ENCODE assay signal across 8 mouse cellular contexts in genomic region chr11:57747294-57748080, GRCm38 (mm10). TPM values are rescaled to one million over a fixed set of nuclear protein-coding genes. Genes with fewer than 3 reads are reported as not detected.
DNase-seq lines count a peak whose midpoint lies in the region; ATAC-seq and TF ChIP-seq lines count a peak whose summit lies in the region.

No protein-coding gene starts in this region.

- dilution Hi-C loops in CH12.LX (cut with MboI; ENCODE audit: extremely low pct_ligation_motif_present, extremely low pct_unique_long_range_greater_than_20kb, low sequenced_read_pairs) = no loop called here

- H3K4me2 ChIP-seq in kidney, embryonic 15.5 days = no peak overlapping the region
- no peak overlapping the region for H3K4me2 ChIP-seq in CH12.LX (ENCODE audit: insufficient read depth, low read depth, poor library complexity, severe bottlenecking)

- peak; percentile 40 for DNase-seq in kidney, adult 18-20 months
- DNase-seq in CH12.LX (ENCODE audit: extremely low read depth) = peak; percentile 34
- peak; percentile 9 for DNase-seq in adrenal gland, adult 8-10 months
- DNase-seq in gastrocnemius, postnatal 25 days = peak; percentile 16
- DNase-seq in lung, postnatal 10 days = peak; percentile 51
- peak; percentile 56 for DNase-seq in testis, postnatal 10 days (ENCODE audit: low spot score)

- TF ChIP-seq POLR2A in CH12.LX (IDR thresholded peaks at IDR 0.05; ENCODE audit: low read depth, low read length) = no peak

- WGBS in kidney, embryonic 15.5 days = 63% methylated on average over 19 of the region's 19 CpGs

- ATAC-seq in kidney, embryonic 15.5 days (replicated peaks; ENCODE audit: low FRiP score) = no peak
- ATAC-seq in frontal cortex, adult (ENCODE audit: low TSS enrichment) = no peak

- H3K79me2 ChIP-seq in CH12.LX (replicated peaks; ENCODE audit: control insufficient read depth, extremely low read depth, insufficient read depth, poor library complexity, severe bottlenecking) = no peaks in the 10 kb centered on the region

- no peak for TF ChIP-seq EP300 in CH12.LX (IDR thresholded peaks at IDR 0.05; ENCODE audit: low read length)

- TF ChIP-seq CTCF in CH12.LX (conservative IDR thresholded peaks at IDR 0.05 in 1 of 2, IDR thresholded peaks at IDR 0.05 in 1 of 2; ENCODE audit: low read depth in 2 of 2, low read length in 2 of 2) = peak; percentile 69 to 83

- H3K9ac ChIP-seq in kidney, embryonic 15.5 days = no peak overlapping the region
- no peak overlapping the region for H3K9ac ChIP-seq in CH12.LX (ENCODE audit: insufficient read depth, low read depth)

- H3K36me3 ChIP-seq in kidney, embryonic 15.5 days = no peaks in the 10 kb centered on the region
- no peaks in the 10 kb centered on the region for H3K36me3 ChIP-seq in CH12.LX (replicated peaks in 1 of 2; ENCODE audit: control insufficient read depth in 1 of 2, insufficient read depth in 1 of 2, low read length in 1 of 2)

- in situ Hi-C loops in CH12.LX (cut with MboI; ENCODE audit: low pct_ligation_motif_present, low pct_unique_long_range_greater_than_20kb, low sequenced_read_pairs) = no loop called here

- 0 out of 2 replicates have a peak, but pooled peaks cover 2% of the 10 kb centered on the region for H3K4me1 ChIP-seq in kidney, embryonic 15.5 days
- H3K4me1 ChIP-seq in CH12.LX (ENCODE audit: control insufficient read depth in 1 of 2, insufficient read depth in 2 of 2) = no peaks in the 10 kb centered on the region

- H3K9me3 ChIP-seq in kidney, embryonic 15.5 days (replicated peaks) = no peaks in the 10 kb centered on the region
- H3K9me3 ChIP-seq in CH12.LX (replicated peaks; ENCODE audit: low read length) = peaks cover 11% of the 10 kb centered on the region

- no peaks in the 10 kb centered on the region for H3K27me3 ChIP-seq in kidney, embryonic 15.5 days
- peaks cover 93% of the 10 kb centered on the region for H3K27me3 ChIP-seq in CH12.LX (replicated peaks)

- no peak overlapping the region for H3K4me3 ChIP-seq in kidney, embryonic 15.5 days (replicated peaks)
- H3K4me3 ChIP-seq in CH12.LX (replicated peaks in 1 of 3; ENCODE audit: low read depth in 2 of 3, low read length in 2 of 3, poor library complexity in 1 of 3) = no peak overlapping the region

- H3K27ac ChIP-seq in kidney, embryonic 15.5 days = no peak overlapping the region
- no peak overlapping the region for H3K27ac ChIP-seq in CH12.LX (ENCODE audit: insufficient read depth, low read depth)

- peak; percentile 35 for TF ChIP-seq RAD21 in CH12.LX (IDR thresholded peaks at IDR 0.05; ENCODE audit: low read depth, low read length)

TF ChIP-seq in CH12.LX, 34 proteins besides CTCF, POLR2A, EP300 and RAD21:
- TF ChIP-seq ELF1 (IDR thresholded peaks at IDR 0.05; ENCODE audit: low read depth, low read length) = no peak
- TF ChIP-seq SMC3 (IDR thresholded peaks at IDR 0.05; ENCODE audit: low read depth, low read length) = peak; percentile 64
- no peak for TF ChIP-seq IRF4 (IDR thresholded peaks at IDR 0.05; ENCODE audit: low read depth, low read length)

RNA-seq across cellular contexts. Expression of gene Sap30l, which starts 54.0 kb away (rescaled TPM):
- 10.1 and 11.6 TPM in 2 replicates for polyA plus RNA-seq in kidney, embryonic 15.5 days (2015; fragmentation: Nextera tagmentation; extraction: Ambion mirVana)
- total RNA-seq in CH12.LX (2012; rRNA removed) (23.1 and 28.0 TPM in 2 replicates), CH12.LX (2014; rRNA removed) (16.8 and 17.1 TPM in 2 replicates)
- polyA plus RNA-seq in CH12.LX (2012; ENCODE audit: insufficient read length, low read depth) = 20.8 and 23.0 TPM in 2 replicates
- total RNA-seq in adrenal gland, adult 8-10 months (2022) = 10 to 100 TPM; 51.1 to 63.4 (median 59.3) TPM
- total RNA-seq in gastrocnemius, postnatal 25 days (2021) = 10 to 100 TPM; 30.4 to 31.6 TPM
